Mouse (Mus musculus) granulocyte monocyte progenitor cell, adult 5-6 weeks (primary cell): Measurements from ENCODE around the gene Ubxn4. TPM values are rescaled to one million over a fixed set of nuclear protein-coding genes. Genes with fewer than 3 reads are reported as not detected.
"Not testable (repeated sequence)": the region's sequence is repeated elsewhere in the genome, so short reads cannot be mapped to it uniquely, and the experiment has no call there.

Experiments
- ATAC-seq: replicated peaks from 2 replicates; pipeline ENCODE4 v1.8.0; 2016; ENCODE audit warnings: mild to moderate bottlenecking, moderate TSS enrichment, inconsistent platforms; ENCODE audit not compliant: poor library complexity, severe bottlenecking
- total RNA-seq, 2 experiments: library from RNA; stranded (forward) in 1 of 2; stranded (reverse) in 1 of 2; fragments of 200-712, 200-1000 nt in 1 of 2; fragments of >200 nt in 1 of 2; fragmentation: Nextera tagmentation in 1 of 2; gene quantifications; 2 replicates each; pipeline ENCODE4 v1.2.3; 2014 to 2017

Gene Ubxn4
- 52.0 and 60.8 TPM in 2 replicates for total RNA-seq (2014; fragmentation: Nextera tagmentation)
- 80.2 and 110 TPM in 2 replicates for total RNA-seq (2017)

GRCm38 (mm10) chr1:128243627-128243995 lies at the start of gene Ubxn4:
TSS of gene Ubxn4 (plus strand) at chr1:128243964.
- ATAC-seq: no peak

- no peak for ATAC-seq
These were observed 49.8 kb upstream of the Ubxn4 start for GRCm38 (mm10) chr1:128194011-128194410.

GRCm38 (mm10) chr1:128197353-128197752 lies 46.4 kb upstream of the Ubxn4 start:
- no peak for ATAC-seq

- ATAC-seq: no peak
These were observed 30.5 kb upstream of the Ubxn4 start for GRCm38 (mm10) chr1:128213261-128213660.

GRCm38 (mm10) chr1:128221886-128222285 lies 21.9 kb upstream of the Ubxn4 start:
- no peak for ATAC-seq

- ATAC-seq: no peak; the same call in 1 of the 2 replicates
These were observed 20.5 kb upstream of the Ubxn4 start for GRCm38 (mm10) chr1:128223304-128223703.

GRCm38 (mm10) chr1:128235181-128235580 lies 8.6 kb upstream of the Ubxn4 start:
- no peak for ATAC-seq

GRCm38 (mm10) chr1:128243996-128244726 lies 397 bp downstream of the Ubxn4 start:
- ATAC-seq: peak; percentile 91

- ATAC-seq: peak; percentile 35
These were observed 1.1 kb downstream of the Ubxn4 start for GRCm38 (mm10) chr1:128244727-128245355.

GRCm38 (mm10) chr1:128267061-128267460 lies 23.3 kb downstream of the Ubxn4 start:
- ATAC-seq: not testable (repeated sequence)

GRCm38 (mm10) chr1:128270731-128271130 lies 27.0 kb downstream of the Ubxn4 start:
- ATAC-seq: no peak

- no peak for ATAC-seq
These were observed 32.1 kb downstream of the Ubxn4 start for GRCm38 (mm10) chr1:128275908-128276307.

GRCm38 (mm10) chr1:128278563-128278962 lies 34.8 kb downstream of the Ubxn4 start:
- ATAC-seq: no peak

GRCm38 (mm10) chr1:128281753-128282152 lies 38.0 kb downstream of the Ubxn4 start:
- no peak for ATAC-seq

- no peak for ATAC-seq
These were observed 39.2 kb downstream of the Ubxn4 start for GRCm38 (mm10) chr1:128282924-128283323.

- peak; percentile 51 for ATAC-seq
These were observed 40.5 kb downstream of the Ubxn4 start for GRCm38 (mm10) chr1:128284157-128284690.

- no peak for ATAC-seq
These were observed 41.4 kb downstream of the Ubxn4 start for GRCm38 (mm10) chr1:128285136-128285535.

- no peak for ATAC-seq
These were observed 46.5 kb downstream of the Ubxn4 start for GRCm38 (mm10) chr1:128290295-128290694.

- no peak for ATAC-seq
These were observed 49.8 kb downstream of the Ubxn4 start for GRCm38 (mm10) chr1:128293524-128293923.

GRCm38 (mm10) chr1:128295296-128295695 lies 51.5 kb downstream of the Ubxn4 start:
- ATAC-seq: no peak; the same call in 1 of the 2 replicates

GRCm38 (mm10) chr1:128295717-128296528 lies 52.2 kb downstream of the Ubxn4 start:
- no peak for ATAC-seq
